Mouse (Mus musculus) C2C12 (cell line): ENCODE measurements around the gene Gm49661.

Source experiments
- CTCF ChIP-seq: IDR thresholded peaks from one replicate; pipeline ENCODE4 v1.5.1; 2011; ENCODE audit not compliant: control insufficient read depth, insufficient read depth, insufficient read length
- MAX ChIP-seq: IDR thresholded peaks from one replicate; pipeline ENCODE4 v1.6.1; 2011; ENCODE audit warnings: mild to moderate bottlenecking, control low read depth
- MYOG ChIP-seq: IDR thresholded peaks from one replicate; pipeline ENCODE4 v1.6.1; 2011; ENCODE audit not compliant: control insufficient read depth, insufficient read length; ENCODE audit errors: extremely low read depth

DNA sequence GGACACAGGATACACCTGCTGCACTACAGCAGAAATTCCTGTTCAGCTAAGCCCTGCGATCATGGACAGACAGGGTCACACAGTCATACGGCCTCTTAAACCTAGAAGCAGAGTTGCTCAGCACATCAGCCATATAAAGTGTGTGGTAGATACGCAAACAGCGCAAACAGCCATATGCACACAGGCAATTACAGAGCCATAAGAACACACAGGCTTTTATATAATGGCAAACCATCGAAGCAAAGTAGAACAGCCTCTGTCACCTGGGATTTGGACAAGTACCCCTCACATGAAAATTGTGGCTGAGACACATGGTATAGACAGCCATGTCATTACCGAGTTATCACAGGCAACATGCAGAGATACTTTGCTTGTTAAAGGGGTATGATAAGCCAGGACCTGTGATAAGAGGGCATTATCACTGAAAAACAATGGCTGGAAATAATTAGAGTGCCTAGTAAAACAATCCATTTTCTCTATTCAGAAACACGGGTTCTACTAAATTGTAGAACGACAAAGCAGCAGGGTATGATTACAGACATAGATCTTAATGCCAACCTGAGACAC is 17.2 kb upstream of the Gm49661 start:
- TF ChIP-seq CTCF (no peak), MAX (no peak), MYOG (no peak)
